ENCODE assay signal across 12 mouse cellular contexts in genomic region chr5:66081443-66082228, GRCm38 (mm10).
A peak's percentile ranks its signal among the peaks of the same experiment; 100 is the strongest.
DNase-seq lines count a peak whose midpoint lies in the region; ATAC-seq lines count a peak whose summit lies in the region.
"Had no signal": no experiment of that assay in that cellular context is flagged by ENCODE, and none has a peak within 500 bp of the region (broad histone marks: within the 10 kb centered on the region; RNA-seq: fewer than 3 reads in every experiment).

No protein-coding gene starts in this region.

- H3K4me2 ChIP-seq in midbrain, embryonic 11.5 days: no peak overlapping the region
- peak overlapping the region; percentile 35 for H3K4me2 ChIP-seq in liver, embryonic 16.5 days (ENCODE audit: low read depth, low read length)
- no peak overlapping the region for H3K4me2 ChIP-seq in forebrain, embryonic 15.5 days (replicated peaks)

- no peak overlapping the region for H3K9ac ChIP-seq in midbrain, embryonic 11.5 days (ENCODE audit: low read length)
- 0 out of 2 replicates have a peak overlapping the region, but pooled peaks have one; percentile 6 for H3K9ac ChIP-seq in liver, embryonic 16.5 days (ENCODE audit: low read depth, low read length)
- H3K9ac ChIP-seq in forebrain, embryonic 15.5 days (replicated peaks): no peak overlapping the region

- no peak overlapping the region for H3K27ac ChIP-seq in midbrain, embryonic 11.5 days (ENCODE audit: low read depth, low read length)
- H3K27ac ChIP-seq in midbrain, embryonic 10.5 days (replicated peaks): no peak overlapping the region
- H3K27ac ChIP-seq in liver, embryonic 16.5 days (ENCODE audit: low read length): peak overlapping the region; percentile 81
- no peak overlapping the region for H3K27ac ChIP-seq in forebrain, embryonic 15.5 days (replicated peaks)

- no peaks in the 10 kb centered on the region for H3K27me3 ChIP-seq in midbrain, embryonic 11.5 days (ENCODE audit: control insufficient read depth, insufficient read depth, low read length)
- no peaks in the 10 kb centered on the region for H3K27me3 ChIP-seq in midbrain, embryonic 10.5 days (ENCODE audit: low read depth, poor library complexity, severe bottlenecking)
- no peaks in the 10 kb centered on the region for H3K27me3 ChIP-seq in liver, embryonic 16.5 days (ENCODE audit: control insufficient read depth, insufficient read depth, low read depth, low read length)
- no peaks in the 10 kb centered on the region for H3K27me3 ChIP-seq in forebrain, embryonic 15.5 days

- H3K36me3 ChIP-seq in midbrain, embryonic 11.5 days (ENCODE audit: control insufficient read depth, insufficient read depth, low read length): no peaks in the 10 kb centered on the region
- no peaks in the 10 kb centered on the region for H3K36me3 ChIP-seq in midbrain, embryonic 10.5 days
- no peaks in the 10 kb centered on the region for H3K36me3 ChIP-seq in liver, embryonic 16.5 days (ENCODE audit: control insufficient read depth, insufficient read depth)
- H3K36me3 ChIP-seq in forebrain, embryonic 15.5 days: no peaks in the 10 kb centered on the region

- peak; percentile 80 for DNase-seq in midbrain, embryonic 11.5 days (ENCODE audit: low spot score, missing footprints)
- no peak for DNase-seq in midbrain, embryonic 10.5 days (ENCODE audit: low spot score)
- peak; percentile 97 for DNase-seq in kidney, adult 9 months
- DNase-seq in right cerebral cortex, postnatal 4 days: no peak
- no peak for DNase-seq in thymus, postnatal 25 days
- DNase-seq: gastrocnemius, postnatal 14 days; heart, postnatal 36 days; layer of hippocampus, adult 9-11 months had no signal

- no peak for ATAC-seq in midbrain, embryonic 11.5 days (ENCODE audit: low FRiP score)
- ATAC-seq in liver, embryonic 16.5 days (ENCODE audit: low read depth): peak; percentile 45
- no peak for ATAC-seq in forebrain, embryonic 15.5 days (replicated peaks)
- no peak for ATAC-seq in inflammation-experienced regulatory T-cells, adult 6 months
- ATAC-seq: CD4-positive, CD25-positive, alpha-beta regulatory T cell, adult 4 months had no signal

- H3K9me3 ChIP-seq in midbrain, embryonic 11.5 days (ENCODE audit: control insufficient read depth, low read length): no peaks in the 10 kb centered on the region
- no peaks in the 10 kb centered on the region for H3K9me3 ChIP-seq in midbrain, embryonic 10.5 days (replicated peaks)
- H3K9me3 ChIP-seq in liver, embryonic 16.5 days (replicated peaks; ENCODE audit: control insufficient read depth, low read length): no peaks in the 10 kb centered on the region
- H3K9me3 ChIP-seq in forebrain, embryonic 15.5 days: no peaks in the 10 kb centered on the region

- 77% methylated on average over 19 of the region's 19 CpGs for WGBS in midbrain, embryonic 11.5 days
- WGBS in midbrain, embryonic 10.5 days: 84% methylated on average over 19 of the region's 19 CpGs
- 58% methylated on average over 19 of the region's 19 CpGs for WGBS in liver, embryonic 16.5 days (ENCODE audit: insufficient replicate concordance)
- WGBS in forebrain, embryonic 15.5 days: 83% methylated on average over 19 of the region's 19 CpGs

- H3K4me3 ChIP-seq in midbrain, embryonic 11.5 days (ENCODE audit: low read depth, low read length): no peak overlapping the region
- no peak overlapping the region for H3K4me3 ChIP-seq in midbrain, embryonic 10.5 days
- H3K4me3 ChIP-seq in liver, embryonic 16.5 days (ENCODE audit: low read depth, low read length): peak overlapping the region; percentile 26
- H3K4me3 ChIP-seq in forebrain, embryonic 15.5 days: no peak overlapping the region

- no peaks in the 10 kb centered on the region for H3K4me1 ChIP-seq in midbrain, embryonic 11.5 days (ENCODE audit: control insufficient read depth, insufficient read depth, low read length)
- 0 out of 2 replicates have a peak, but pooled peaks cover 2% of the 10 kb centered on the region for H3K4me1 ChIP-seq in midbrain, embryonic 10.5 days
- H3K4me1 ChIP-seq in liver, embryonic 16.5 days (ENCODE audit: control insufficient read depth, low read depth, low read length): peaks cover 12% of the 10 kb centered on the region
- H3K4me1 ChIP-seq in forebrain, embryonic 15.5 days: no peaks in the 10 kb centered on the region

Comparison
In these comparisons a context has a peak if more than half of its experiments do, and no peak if none do; other contexts are left out.
1. DNase-seq: peak in midbrain, embryonic 11.5 days (single experiment) and kidney, adult 9 months (single experiment); none in midbrain, embryonic 10.5 days (single experiment), right cerebral cortex, postnatal 4 days (single experiment) and thymus, postnatal 25 days (single experiment).